In the genomic region with DNA sequence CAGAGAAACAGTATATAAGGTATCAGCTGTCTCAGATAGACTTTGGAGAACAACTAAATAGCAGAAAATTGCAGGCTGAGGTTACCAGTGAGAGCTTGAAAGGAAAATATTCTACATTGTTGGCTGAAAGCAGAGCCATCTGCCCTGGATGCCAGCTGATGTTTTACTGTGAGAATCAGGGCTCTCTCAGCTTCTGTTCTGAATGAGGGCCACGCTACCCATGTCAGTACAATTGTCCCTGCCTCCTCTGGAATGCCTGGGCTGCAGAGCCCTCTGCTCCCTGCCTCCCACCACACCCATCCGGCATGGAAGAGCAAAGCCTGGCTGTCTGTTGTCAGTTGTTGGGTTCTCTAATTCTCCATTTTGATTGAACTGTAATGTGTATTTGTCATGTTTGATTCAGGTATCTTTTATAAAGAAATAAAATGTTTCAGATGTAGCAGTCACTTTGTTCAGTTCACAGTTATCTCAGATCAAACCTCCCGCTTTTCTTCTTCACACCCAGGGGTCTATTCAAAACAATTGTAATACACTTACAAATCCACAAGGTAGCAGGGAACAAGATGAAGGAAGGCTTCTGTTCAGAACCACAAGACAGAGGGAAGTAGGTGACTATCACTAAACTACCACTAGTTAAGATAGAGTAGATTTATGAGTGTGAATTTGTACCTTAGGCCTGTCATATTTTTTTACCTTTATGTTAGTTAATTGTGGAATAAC, we compare ENCODE assay signal across 17 mouse cellular contexts.
A peak's percentile ranks its signal among the peaks of the same experiment; 100 is the strongest.
DNase-seq lines count a peak whose midpoint lies in the region; ATAC-seq and TF ChIP-seq lines count a peak whose summit lies in the region.
"Had no signal": no experiment of that assay in that cellular context is flagged by ENCODE, and none has a peak within 500 bp of the region (broad histone marks: within the 10 kb centered on the region; RNA-seq: fewer than 3 reads in every experiment).

No protein-coding gene starts in this region.

- H3K4me3 ChIP-seq in forebrain, embryonic 16.5 days (replicated peaks; ENCODE audit: low read length) = no peak overlapping the region
- no peak overlapping the region for H3K4me3 ChIP-seq in forebrain, embryonic 11.5 days (ENCODE audit: low read depth, low read length)
- no peak overlapping the region for H3K4me3 ChIP-seq in midbrain, embryonic 10.5 days
- H3K4me3 ChIP-seq in midbrain, postnatal 0 days (ENCODE audit: low read depth, low read length) = no peak overlapping the region
- no peak overlapping the region for H3K4me3 ChIP-seq in midbrain, embryonic 13.5 days (replicated peaks)
- H3K4me3 ChIP-seq: embryonic facial prominence, embryonic 12.5 days; liver, embryonic 12.5 days; megakaryocyte, embryonic 14.5 days had no signal

- no peak for DNase-seq in forebrain, embryonic 11.5 days (ENCODE audit: low spot score)
- peak; percentile 12 for DNase-seq in midbrain, embryonic 10.5 days (ENCODE audit: low spot score)
- no peak for DNase-seq in midbrain, postnatal 0 days (ENCODE audit: low spot score)
- DNase-seq in ovary, postnatal 10 days (ENCODE audit: low spot score) = no peak
- no peak for DNase-seq in lung, postnatal 4 days
- DNase-seq in right cerebral cortex, postnatal 14 days = no peak
- DNase-seq: cerebellum, adult 8-10 months; layer of hippocampus, adult 9-11 months; left cerebral cortex, postnatal 4 days; right cerebral cortex, postnatal 4 days; thymus, adult 2 months had no signal

- H3K4me2 ChIP-seq in forebrain, embryonic 16.5 days (ENCODE audit: low read length) = no peak overlapping the region
- H3K4me2 ChIP-seq in forebrain, embryonic 11.5 days (ENCODE audit: low read depth, low read length, severe bottlenecking) = no peak overlapping the region
- no peak overlapping the region for H3K4me2 ChIP-seq in midbrain, postnatal 0 days (ENCODE audit: low read depth, low read length, poor library complexity, severe bottlenecking)
- no peak overlapping the region for H3K4me2 ChIP-seq in midbrain, embryonic 13.5 days (replicated peaks)
- H3K4me2 ChIP-seq: embryonic facial prominence, embryonic 12.5 days; liver, embryonic 12.5 days had no signal

- no peak overlapping the region for H3K27ac ChIP-seq in forebrain, embryonic 16.5 days (ENCODE audit: low read length)
- H3K27ac ChIP-seq in forebrain, embryonic 11.5 days (ENCODE audit: low read depth, low read length) = no peak overlapping the region
- H3K27ac ChIP-seq in midbrain, embryonic 10.5 days (replicated peaks) = peak overlapping the region; percentile 64; the same call in 1 of the 2 replicates
- H3K27ac ChIP-seq in midbrain, postnatal 0 days (ENCODE audit: low read depth, low read length) = no peak overlapping the region
- H3K27ac ChIP-seq in midbrain, embryonic 13.5 days = peak overlapping the region; percentile 68
- H3K27ac ChIP-seq: embryonic facial prominence, embryonic 12.5 days; liver, embryonic 12.5 days had no signal

- 46% methylated on average over 3 of the region's 3 CpGs for WGBS in forebrain, embryonic 16.5 days
- WGBS in forebrain, embryonic 11.5 days = 41% methylated on average over 3 of the region's 3 CpGs
- WGBS in midbrain, embryonic 10.5 days = 44% methylated on average over 3 of the region's 3 CpGs
- WGBS in midbrain, postnatal 0 days = 34% methylated on average over 3 of the region's 3 CpGs
- 30% methylated on average over 3 of the region's 3 CpGs for WGBS in midbrain, embryonic 13.5 days

- H3K9me3 ChIP-seq in forebrain, embryonic 16.5 days (ENCODE audit: control insufficient read depth, low read length) = no peaks in the 10 kb centered on the region
- H3K9me3 ChIP-seq in forebrain, embryonic 11.5 days (ENCODE audit: control insufficient read depth, low read length) = no peaks in the 10 kb centered on the region
- no peaks in the 10 kb centered on the region for H3K9me3 ChIP-seq in midbrain, embryonic 10.5 days (replicated peaks)
- H3K9me3 ChIP-seq in midbrain, postnatal 0 days (ENCODE audit: low read length) = no peaks in the 10 kb centered on the region
- H3K9me3 ChIP-seq in midbrain, embryonic 13.5 days = no peaks in the 10 kb centered on the region
- H3K9me3 ChIP-seq: embryonic facial prominence, embryonic 12.5 days; liver, embryonic 12.5 days; megakaryocyte, embryonic 14.5 days had no signal

- peak; percentile 31; the same call in 1 of the 2 replicates for ATAC-seq in forebrain, embryonic 16.5 days
- no peak for ATAC-seq in forebrain, embryonic 11.5 days (replicated peaks; ENCODE audit: low FRiP score)
- no peak for ATAC-seq in midbrain, postnatal 0 days (ENCODE audit: low FRiP score)
- ATAC-seq in midbrain, embryonic 13.5 days = peak; percentile 71; the same call in 1 of the 2 replicates
- ATAC-seq: activated CD4-positive, CD25-positive, alpha-beta regulatory T cell, adult 4 months; liver, embryonic 12.5 days had no signal

- H3K9ac ChIP-seq in forebrain, embryonic 16.5 days (replicated peaks; ENCODE audit: low read depth, low read length) = no peak overlapping the region
- no peak overlapping the region for H3K9ac ChIP-seq in forebrain, embryonic 11.5 days (ENCODE audit: low read length)
- H3K9ac ChIP-seq in midbrain, postnatal 0 days (replicated peaks; ENCODE audit: low read length, poor library complexity, severe bottlenecking) = no peak overlapping the region
- no peak overlapping the region for H3K9ac ChIP-seq in midbrain, embryonic 13.5 days (replicated peaks)
- H3K9ac ChIP-seq: embryonic facial prominence, embryonic 12.5 days; liver, embryonic 12.5 days had no signal

- no peaks in the 10 kb centered on the region for H3K4me1 ChIP-seq in forebrain, embryonic 16.5 days (replicated peaks; ENCODE audit: control insufficient read depth, insufficient read depth, low read length)
- H3K4me1 ChIP-seq in forebrain, embryonic 11.5 days (replicated peaks; ENCODE audit: control insufficient read depth, insufficient read depth, low read length) = no peaks in the 10 kb centered on the region
- peaks cover 12% of the 10 kb centered on the region for H3K4me1 ChIP-seq in midbrain, embryonic 10.5 days
- H3K4me1 ChIP-seq in midbrain, postnatal 0 days (ENCODE audit: insufficient read depth, low read length) = no peaks in the 10 kb centered on the region
- peaks cover 10% of the 10 kb centered on the region for H3K4me1 ChIP-seq in midbrain, embryonic 13.5 days (replicated peaks)
- H3K4me1 ChIP-seq: embryonic facial prominence, embryonic 12.5 days; liver, embryonic 12.5 days; megakaryocyte, embryonic 14.5 days had no signal

- no peaks in the 10 kb centered on the region for H3K27me3 ChIP-seq in forebrain, embryonic 16.5 days (replicated peaks; ENCODE audit: control insufficient read depth, insufficient read depth, low read length)
- no peaks in the 10 kb centered on the region for H3K27me3 ChIP-seq in forebrain, embryonic 11.5 days (ENCODE audit: control insufficient read depth, insufficient read depth, low read length)
- no peaks in the 10 kb centered on the region for H3K27me3 ChIP-seq in midbrain, embryonic 10.5 days (ENCODE audit: low read depth, poor library complexity, severe bottlenecking)
- no peaks in the 10 kb centered on the region for H3K27me3 ChIP-seq in midbrain, postnatal 0 days (ENCODE audit: insufficient read depth, low read length)
- H3K27me3 ChIP-seq in midbrain, embryonic 13.5 days = no peaks in the 10 kb centered on the region
- H3K27me3 ChIP-seq: embryonic facial prominence, embryonic 12.5 days; liver, embryonic 12.5 days; megakaryocyte, embryonic 14.5 days had no signal

- no peak for TF ChIP-seq CTCF in midbrain, postnatal 0 days (IDR thresholded peaks at IDR 0.05)

- no peaks in the 10 kb centered on the region for H3K36me3 ChIP-seq in forebrain, embryonic 16.5 days (ENCODE audit: control insufficient read depth, insufficient read depth)
- H3K36me3 ChIP-seq in forebrain, embryonic 11.5 days (ENCODE audit: control insufficient read depth, insufficient read depth, low read length) = no peaks in the 10 kb centered on the region
- no peaks in the 10 kb centered on the region for H3K36me3 ChIP-seq in midbrain, embryonic 10.5 days
- H3K36me3 ChIP-seq in midbrain, postnatal 0 days (ENCODE audit: insufficient read depth, low read length) = no peaks in the 10 kb centered on the region
- no peaks in the 10 kb centered on the region for H3K36me3 ChIP-seq in midbrain, embryonic 13.5 days
- H3K36me3 ChIP-seq: embryonic facial prominence, embryonic 12.5 days; liver, embryonic 12.5 days had no signal

Comparison
In these comparisons a context has a peak if more than half of its experiments do, and no peak if none do; other contexts are left out.
1. ATAC-seq: peak in forebrain, embryonic 16.5 days (single experiment) and midbrain, embryonic 13.5 days (single experiment); none in forebrain, embryonic 11.5 days (single experiment) and midbrain, postnatal 0 days (single experiment).
2. H3K27ac ChIP-seq: peak in midbrain, embryonic 10.5 days (single experiment) and midbrain, embryonic 13.5 days (single experiment); none in forebrain, embryonic 16.5 days (single experiment), forebrain, embryonic 11.5 days (single experiment) and midbrain, postnatal 0 days (single experiment).